Mouse (Mus musculus) heart, adult 2 months (tissue): ENCODE data around the gene Sart1. TPM values are rescaled to one million over a fixed set of nuclear protein-coding genes. Genes with fewer than 3 reads are reported as not detected.
A peak's percentile ranks its signal among the peaks of the same experiment; 100 is the strongest.
"Not testable (repeated sequence)": the region's sequence is repeated elsewhere in the genome, so short reads cannot be mapped to it uniquely, and the experiment has no call there.

ENCODE experiments used
- DNase-seq, 2 experiments: peaks; one replicate each; pipeline ENCODE4 v3.0.0; 2021
- H3K27ac ChIP-seq: fragments of 200-600 bp; 2 replicates; pipeline ENCODE4 v1.8.1; 2022
- H3K27me3 ChIP-seq: fragments of 200-500 bp; 2 replicates; pipeline ENCODE4 v1.6.1; 2012; ENCODE audit warnings: mild to moderate bottlenecking, low read length, inconsistent platforms, mixed read lengths; ENCODE audit not compliant: control insufficient read depth, insufficient read depth
- H3K36me3 ChIP-seq: fragments of 200-500 bp; 2 replicates; pipeline ENCODE4 v1.6.1; 2012; ENCODE audit warnings: low read length, inconsistent platforms; ENCODE audit not compliant: control insufficient read depth, insufficient read depth
- H3K4me1 ChIP-seq: fragments of 200-500 bp; 2 replicates; pipeline ENCODE4 v1.6.1; 2011; ENCODE audit warnings: low read length; ENCODE audit not compliant: control insufficient read depth, insufficient read depth
- H3K4me3 ChIP-seq: fragments of 200-600 bp; 2 replicates; pipeline ENCODE4 v1.8.1; 2022
- H3K79me2 ChIP-seq: fragments of 200-500 bp; replicated peaks from 2 replicates; pipeline ENCODE4 v1.6.1; 2012; ENCODE audit warnings: mild to moderate bottlenecking, inconsistent platforms, low read length, moderate library complexity, mixed read lengths; ENCODE audit not compliant: control insufficient read depth, insufficient read depth
- H3K9ac ChIP-seq: fragments of 200-500 bp; 2 replicates; pipeline ENCODE4 v1.6.1; 2012; ENCODE audit warnings: low read depth, mild to moderate bottlenecking, control low read depth, inconsistent platforms, low read length, mixed read lengths
- CTCF ChIP-seq: fragments of 200-600 bp; IDR thresholded peaks from 2 replicates; pipeline ENCODE4 v1.8.1; 2022; ENCODE audit warnings: antibody characterized with exemption, mild to moderate bottlenecking, moderate library complexity
- EP300 ChIP-seq: fragments of 200-500 bp; IDR thresholded peaks from 2 replicates; pipeline ENCODE4 v1.6.1; 2011; ENCODE audit warnings: low read depth, low read length, control low read depth; ENCODE audit not compliant: insufficient read depth
- POLR2A ChIP-seq: fragments of 200-500 bp; IDR thresholded peaks from 2 replicates; pipeline ENCODE4 v1.6.1; 2011; ENCODE audit warnings: mild to moderate bottlenecking, low read depth, low read length, control low read depth; ENCODE audit not compliant: insufficient read depth
- WGBS: fragments of 180-500 bp; shearing (Covaris S2); methylation state at CpG from one replicate; pipeline ENCODE4 v1.1.7; 2018; 5-methylcytosine and 5-hydroxymethylcytosine counted together
- intact Hi-C: fragments of 180-260 bp; cut with DNase I; formaldehyde crosslinking; loops from one replicate; pipeline ENCODE4 v1.15.1; 2025
- polyA plus RNA-seq: library from polyadenylated mRNA; depleted of rRNA; stranded (reverse); fragments of >200 nt; gene quantifications from 2 replicates; pipeline ENCODE4 v1.2.3, GENCODE M21; 2012
- total RNA-seq, 2 experiments: library from RNA; stranded (reverse); gene quantifications; 2 replicates each; pipeline ENCODE4 v1.2.3; 2021

The Sart1 gene
- total and polyA plus RNA-seq, 3 experiments: 10.6 to 51.8 (median 47.3) TPM

DNA sequence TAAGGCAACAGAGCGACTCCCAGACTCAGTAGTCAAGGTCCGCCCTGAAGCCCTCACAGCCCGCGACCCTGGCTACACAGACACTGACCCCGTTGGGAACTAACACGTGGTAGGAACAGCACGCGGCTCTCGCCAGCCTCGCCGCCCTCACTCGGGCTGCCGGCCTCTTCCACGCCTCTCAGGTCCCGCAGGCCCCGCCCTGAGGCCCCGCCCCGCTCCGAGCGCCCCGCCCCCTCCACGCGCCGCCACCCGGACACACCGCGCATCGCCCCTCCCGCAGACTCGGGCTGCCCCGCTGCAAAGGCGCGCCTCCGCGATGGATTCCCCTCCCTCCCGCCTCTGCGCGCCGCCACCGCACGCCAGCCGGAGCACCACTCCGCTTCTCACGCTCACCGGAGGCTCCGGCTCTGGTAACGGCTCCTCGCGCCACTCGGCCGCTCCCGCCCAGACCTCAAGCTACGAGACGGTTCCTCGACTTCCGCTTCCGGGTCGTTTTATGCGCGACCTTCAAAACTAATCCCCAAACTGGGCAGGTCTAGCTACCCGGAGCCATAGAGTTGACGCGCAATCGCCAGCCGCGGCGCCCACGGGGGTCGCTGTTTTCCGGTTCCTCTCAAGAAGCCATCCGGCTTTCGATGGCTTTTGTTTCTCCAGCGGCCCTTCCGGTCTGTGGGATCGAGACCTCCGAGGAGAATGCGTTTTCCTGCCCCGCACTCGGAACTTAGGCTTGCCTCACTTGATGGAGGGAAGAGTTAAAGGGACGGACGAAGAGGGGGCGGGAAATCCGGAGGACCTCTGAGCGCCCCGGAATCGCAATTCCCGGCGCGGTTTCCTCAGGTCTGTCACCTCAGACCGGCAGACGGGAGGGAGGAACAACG lies 22.1 kb downstream of the Sart1 start, which contains the start of gene Eif1ad:
Eif1ad (plus strand) TSS at position 567 of the 878 bp plus-strand sequence.
- peak; percentile 30; the same call in 1 of the 2 replicates for TF ChIP-seq POLR2A
- peak; percentile 59 for TF ChIP-seq CTCF
- TF ChIP-seq EP300: 0 out of 2 replicates have a peak, but pooled peaks have one; percentile 13
- Histone ChIP-seq H3K9ac (peak within 1 kb of the TSS; percentile 83), H3K36me3 (no peaks in the 10 kb centered on the region), H3K27me3 (no peaks in the 10 kb centered on the region), H3K4me1 (peaks cover 10% of the 10 kb centered on the region), H3K27ac (peak within 1 kb of the TSS; percentile 91), H3K4me3 (peak within 1 kb of the TSS; percentile 91), H3K79me2 (peaks cover 6% of the 10 kb centered on the region)
- intact Hi-C loops: loop anchor here (1.0 to 2.0 kb wide), 4 partner anchors 22 to 120 kb away; partner anchors contain the start of gene Sart1
- WGBS: under 1% methylated on average over 85 of the region's 92 CpGs
- DNase-seq: peak; percentile 94 to 96

GRCm38 (mm10) chr19:5365751-5366150 lies 22.8 kb downstream of the Sart1 start:
- peak overlapping the region; percentile 61 for H3K9ac ChIP-seq
- intact Hi-C loops: loop anchor here (1.0 to 2.0 kb wide), 4 partner anchors 23 to 121 kb away; partner anchors contain the start of gene Sart1
- H3K27ac ChIP-seq: peak overlapping the region; percentile 91
- DNase-seq: no peak
- TF ChIP-seq CTCF (no peak), POLR2A (no peak), EP300 (no peak)
- peaks cover 10% of the 10 kb centered on the region for H3K4me1 ChIP-seq
- H3K36me3 ChIP-seq: no peaks in the 10 kb centered on the region
- H3K79me2 ChIP-seq: peaks cover 6% of the 10 kb centered on the region
- no peaks in the 10 kb centered on the region for H3K27me3 ChIP-seq
- WGBS: 15% methylated on average over 11 of the region's 11 CpGs
- H3K4me3 ChIP-seq: peak overlapping the region; percentile 91

DNA sequence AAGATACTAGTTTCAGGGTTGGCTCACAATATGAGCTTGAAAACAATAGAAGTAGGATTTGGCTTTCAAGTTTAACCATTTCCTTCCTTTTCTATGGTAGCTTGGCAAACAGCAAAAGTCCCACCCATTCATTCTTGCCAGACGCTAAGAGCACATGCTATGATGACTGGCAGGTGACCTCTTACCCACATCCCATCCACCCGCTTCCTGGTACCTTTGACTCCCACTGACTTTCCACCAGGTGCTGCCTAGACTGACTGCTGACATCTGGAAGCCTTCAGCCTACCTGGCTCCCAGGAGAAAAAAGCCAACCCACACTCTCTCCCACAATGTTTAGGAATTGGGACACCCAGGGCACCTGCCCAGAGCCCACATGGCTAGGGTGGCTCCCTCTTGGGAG lies 24.4 kb downstream of the Sart1 start:
- H3K79me2 ChIP-seq: peaks cover 6% of the 10 kb centered on the region
- H3K27me3 ChIP-seq: no peaks in the 10 kb centered on the region
- H3K4me3 ChIP-seq: no peak overlapping the region
- WGBS: 44% methylated on average over 2 of the region's 2 CpGs
- no peaks in the 10 kb centered on the region for H3K36me3 ChIP-seq
- no peak overlapping the region for H3K9ac ChIP-seq
- peak overlapping the region; percentile 49 for H3K27ac ChIP-seq
- intact Hi-C loops: no loop called here
- TF ChIP-seq POLR2A: no peak
- TF ChIP-seq EP300: no peak
- TF ChIP-seq CTCF: no peak
- H3K4me1 ChIP-seq: peaks cover 10% of the 10 kb centered on the region
- no peak for DNase-seq

- intact Hi-C loops: no loop called here
- H3K79me2 ChIP-seq: peaks cover 5% of the 10 kb centered on the region
- no peak overlapping the region for H3K27ac ChIP-seq
- WGBS: 87% methylated on average over 2 of the region's 2 CpGs
- H3K4me1 ChIP-seq: peaks cover 6% of the 10 kb centered on the region
- no peak overlapping the region for H3K9ac ChIP-seq
- no peaks in the 10 kb centered on the region for H3K27me3 ChIP-seq
- no peak for DNase-seq
- TF ChIP-seq CTCF: no peak
- TF ChIP-seq EP300: no peak
- TF ChIP-seq POLR2A: no peak
- H3K36me3 ChIP-seq: no peaks in the 10 kb centered on the region
- no peak overlapping the region for H3K4me3 ChIP-seq
Observed at GRCm38 (mm10) chr19:5362186-5362585, 26.3 kb downstream of the Sart1 start.

DNA sequence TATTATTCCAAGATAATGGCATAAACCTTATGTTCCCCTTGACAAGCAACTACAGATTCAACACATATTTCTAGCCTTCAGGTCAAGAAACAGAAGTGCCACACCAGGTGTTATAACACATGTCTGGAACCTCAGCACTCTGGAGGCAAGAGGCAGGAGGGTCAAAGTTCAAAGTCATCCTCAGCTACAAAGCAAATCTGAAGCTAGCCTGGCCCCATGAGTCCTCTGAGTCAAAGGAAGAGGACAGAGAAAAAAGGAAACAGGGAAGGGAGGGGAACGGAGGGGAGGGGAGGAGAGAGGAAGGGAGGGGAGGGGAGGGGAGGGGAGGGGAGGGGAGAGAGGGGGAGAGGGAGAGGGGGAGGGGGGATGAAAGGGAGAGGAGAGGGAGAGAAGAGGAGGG lies 32.4 kb downstream of the Sart1 start:
- no peaks in the 10 kb centered on the region for H3K27me3 ChIP-seq
- H3K79me2 ChIP-seq: no peaks in the 10 kb centered on the region
- no peak overlapping the region for H3K9ac ChIP-seq
- WGBS: no CpG with 5 or more reads among the region's 1 CpGs
- intact Hi-C loops: no loop called here
- no peak overlapping the region for H3K4me3 ChIP-seq
- H3K36me3 ChIP-seq: no peaks in the 10 kb centered on the region
- no peak for DNase-seq
- H3K4me1 ChIP-seq: no peaks in the 10 kb centered on the region
- TF ChIP-seq CTCF (no peak), POLR2A (no peak), EP300 (no peak)
- no peak overlapping the region for H3K27ac ChIP-seq

- intact Hi-C loops: no loop called here
- H3K36me3 ChIP-seq: no peaks in the 10 kb centered on the region
Observed at GRCm38 (mm10) chr19:5353609-5354008, 34.9 kb downstream of the Sart1 start.

DNA sequence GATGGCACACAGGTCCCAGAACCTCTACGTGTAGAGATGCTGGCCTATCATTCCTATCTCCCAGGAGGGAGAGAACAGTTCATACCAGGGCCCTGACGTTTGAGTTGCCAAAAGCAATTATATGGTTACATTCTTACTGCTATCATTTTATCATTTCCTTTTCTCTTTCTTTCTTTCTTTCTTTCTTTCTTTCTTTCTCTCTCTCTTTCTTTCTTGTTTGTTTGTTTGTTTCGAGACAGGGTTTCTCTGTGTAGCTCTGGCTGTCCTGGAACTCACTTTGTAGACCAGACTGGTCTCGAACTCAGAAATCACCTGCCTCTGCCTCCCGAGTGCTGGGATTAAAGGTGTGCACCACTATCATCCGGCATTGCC lies 39.0 kb downstream of the Sart1 start, which contains the start of gene Cst6:
Cst6 (minus strand) TSS at position 73 of the 372 bp plus-strand sequence.
- H3K27me3 ChIP-seq, DNase-seq, H3K36me3 ChIP-seq, H3K27ac ChIP-seq, H3K79me2 ChIP-seq: not testable (repeated sequence)
- 76% methylated on average over 6 of the region's 6 CpGs for WGBS
- intact Hi-C loops: loop anchor here (2.0 to 5.0 kb wide), 2 partner anchors 47 to 152 kb away; no protein-coding TSS in a partner anchor
- Histone ChIP-seq H3K9ac (peak within 1 kb of the TSS; percentile 75), H3K4me1 (peaks cover 14% of the 10 kb centered on the region), H3K4me3 (peak within 1 kb of the TSS; percentile 49)

More at GRCm38 (mm10) chr19:5353609-5354008, 34.9 kb downstream of the Sart1 start:
- Histone ChIP-seq H3K4me1 (peaks cover under 1% of the 10 kb centered on the region), H3K27ac (no peak overlapping the region), H3K4me3 (no peak overlapping the region), H3K79me2 (no peaks in the 10 kb centered on the region), H3K27me3 (no peaks in the 10 kb centered on the region), H3K9ac (no peak overlapping the region)
- no peak for TF ChIP-seq CTCF
- WGBS: 62% methylated on average over 2 of the region's 2 CpGs
- no peak for DNase-seq
